Mouse (Mus musculus): ENCODE results near the gene Fam196a. TPM values are rescaled to one million over a fixed set of nuclear protein-coding genes. Genes with fewer than 3 reads are reported as not detected.

Gene Fam196a
- polyA plus RNA-seq (2014; fragmentation: Illumina TruSeq; extraction: RNeasy Lipid Tissue Mini Kit (QIAGEN cat#74804)), result 4.0 TPM

DNA sequence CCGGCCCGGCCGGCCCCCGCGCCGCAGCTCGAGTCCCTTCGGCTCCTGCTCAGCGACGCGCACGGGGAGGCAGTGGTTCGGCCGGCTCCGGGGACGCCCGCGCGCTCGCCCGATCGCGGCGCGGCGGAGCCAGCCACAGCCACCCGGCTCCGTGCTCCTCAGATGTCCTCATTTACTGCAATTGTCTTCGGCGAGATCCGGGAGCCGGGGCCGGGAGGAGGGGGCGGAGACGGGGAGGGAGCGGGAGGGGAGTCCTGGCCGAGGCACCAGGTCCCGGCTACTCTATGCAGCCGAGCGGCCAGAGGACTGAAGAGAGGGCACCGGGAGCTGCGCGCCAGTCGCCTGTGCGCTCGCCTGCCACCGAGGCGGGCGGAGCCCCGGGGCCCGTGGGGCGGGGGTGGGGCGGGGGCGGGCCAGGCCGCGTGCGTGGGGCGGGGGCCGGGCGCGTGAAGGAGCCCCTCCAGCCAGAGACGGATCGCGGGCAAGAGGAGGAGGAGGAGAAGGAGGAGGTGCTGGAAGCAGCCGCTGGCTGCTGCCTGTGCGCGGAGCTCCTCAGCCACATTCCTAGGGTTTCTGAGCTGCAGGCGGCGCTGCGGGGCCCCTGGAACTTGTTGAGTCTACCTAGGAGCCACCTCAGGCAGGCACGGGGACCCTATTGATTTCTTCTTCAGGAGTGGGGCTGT, at the start of gene Fam196a:
Gene Fam196a, minus strand, starts transcription at position 504 of the 683 bp plus-strand sequence.

